Mouse (Mus musculus) G1E-ER4 (cell line): Measurements from ENCODE around the gene Hsph1. TPM values are rescaled to one million over a fixed set of nuclear protein-coding genes. Genes with fewer than 3 reads are reported as not detected.

Source experiments
- GATA1 ChIP-seq: IDR thresholded peaks from one replicate; pipeline ENCODE4 v1.8.0; 2012; ENCODE audit warnings: low read length, inconsistent platforms
- polyA plus RNA-seq: library from polyadenylated mRNA; stranded (reverse); fragments of >175 nt; gene quantifications from 2 replicates; pipeline ENCODE4 v1.2.3, GENCODE M21; 2012

The Hsph1 gene
- polyA plus RNA-seq, 1 experiment: 256 TPM

DNA sequence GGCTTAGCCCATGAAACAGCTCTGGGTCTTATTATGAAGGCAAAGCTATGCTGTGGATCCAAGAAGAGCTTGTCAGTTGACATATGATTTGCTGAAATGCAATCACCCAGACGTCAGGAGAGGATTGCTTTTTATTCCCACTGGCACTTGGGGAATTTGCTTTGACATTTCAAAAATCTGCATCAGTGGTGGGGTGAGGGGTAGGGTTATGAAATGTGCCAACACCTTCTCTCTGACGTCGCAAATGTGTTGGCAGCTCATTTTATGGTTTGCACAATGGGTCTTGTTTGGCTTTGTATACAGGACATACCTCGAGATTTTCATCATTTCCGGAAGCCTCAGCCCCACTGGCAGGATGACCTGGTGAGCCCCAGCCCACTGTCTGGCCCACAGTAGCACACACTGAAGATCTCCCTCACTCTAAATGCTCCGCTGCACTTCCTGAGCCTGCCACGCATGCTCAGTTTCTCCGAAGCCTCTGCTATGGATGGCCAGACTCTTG, 52.0 kb downstream of the Hsph1 start:
- TF ChIP-seq GATA1: no peak

DNA sequence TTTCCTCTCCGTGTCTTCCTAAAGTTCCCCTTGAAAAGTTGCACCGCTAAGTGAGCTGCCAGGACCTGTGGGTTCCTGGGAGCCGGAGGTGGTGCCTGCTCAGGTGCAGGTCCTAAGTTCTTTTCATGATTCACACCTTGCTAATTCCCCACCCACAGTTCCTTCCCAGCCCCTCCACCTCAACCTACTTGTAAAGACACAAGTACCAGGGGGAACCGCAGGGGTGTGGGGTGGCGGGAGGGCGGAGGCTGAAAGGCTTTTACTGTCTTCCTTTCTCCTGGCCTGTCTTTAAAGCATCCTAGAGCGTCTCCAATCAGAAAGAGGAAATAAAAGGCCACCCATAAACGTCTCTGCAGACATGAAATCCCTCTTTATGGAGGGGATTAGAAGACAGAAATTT, 52.7 kb downstream of the Hsph1 start:
- TF ChIP-seq GATA1: no peak

DNA sequence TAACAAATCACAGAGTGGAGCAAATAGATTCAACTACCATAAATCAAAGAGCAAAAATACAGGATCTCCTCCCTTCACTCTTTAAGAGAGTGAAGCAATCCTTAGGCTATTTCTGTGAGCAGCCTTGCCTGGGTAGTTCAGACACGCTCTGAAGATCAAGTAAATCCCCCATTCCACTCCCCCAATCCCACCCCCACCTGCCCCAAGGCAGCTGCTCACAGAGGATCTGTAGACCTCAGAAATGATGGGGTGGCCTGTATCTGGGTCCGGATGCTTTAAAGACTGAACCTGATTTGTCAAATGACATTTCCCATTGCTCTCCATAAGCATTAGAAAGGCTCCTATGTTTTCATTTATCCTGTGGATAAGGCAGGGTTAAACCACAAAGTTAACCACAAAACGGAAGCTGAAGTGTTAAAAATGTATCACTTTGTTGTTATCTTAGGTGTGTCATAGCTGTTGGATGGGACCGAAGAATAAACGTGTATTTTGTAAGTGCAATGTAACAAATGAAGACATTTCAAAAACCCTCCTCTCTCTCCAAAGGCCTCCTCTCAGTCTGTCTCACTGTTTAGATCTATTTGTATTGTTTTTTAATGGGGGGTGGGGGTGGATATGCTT, 53.4 kb downstream of the Hsph1 start:
- no peak for TF ChIP-seq GATA1

DNA sequence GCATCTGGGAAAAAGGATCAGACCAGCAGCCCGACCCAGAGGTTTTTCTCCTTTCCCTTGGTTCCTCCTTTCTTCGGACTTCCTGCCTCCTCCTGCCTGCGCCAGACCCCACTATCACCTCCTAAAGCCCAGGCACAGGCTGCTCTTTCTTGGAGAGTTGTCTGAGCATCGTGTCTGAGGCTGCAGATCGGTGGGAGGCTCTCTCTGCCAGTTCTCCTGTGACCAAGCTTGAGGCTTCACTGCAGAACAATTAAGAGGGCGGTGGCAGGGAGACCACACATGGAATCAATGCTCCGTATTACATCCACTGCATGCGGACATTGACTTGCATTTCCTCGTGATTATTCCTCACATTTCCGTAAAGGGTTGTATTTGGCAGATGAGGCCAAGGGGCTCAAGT, 58.7 kb downstream of the Hsph1 start:
- TF ChIP-seq GATA1: no peak

DNA sequence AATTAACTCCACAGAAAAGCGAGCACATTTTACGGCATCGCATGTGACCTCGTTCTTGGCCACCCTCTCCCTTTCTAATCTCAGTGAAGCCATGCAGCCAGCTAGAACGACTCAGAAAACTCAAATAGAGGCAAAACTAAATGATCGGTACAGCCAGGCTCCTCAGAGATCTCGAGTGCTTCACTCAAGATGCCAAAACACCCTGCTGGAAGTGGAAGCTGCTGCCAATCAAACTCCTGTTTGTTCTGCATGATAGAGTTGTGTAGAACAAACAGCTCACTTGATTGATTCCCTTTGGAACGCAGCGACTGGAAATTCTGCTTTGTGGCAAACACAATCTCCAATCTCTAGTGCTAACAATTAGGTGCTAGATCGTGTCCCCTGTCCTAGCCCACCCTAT, 59.2 kb downstream of the Hsph1 start:
- TF ChIP-seq GATA1: no peak

DNA sequence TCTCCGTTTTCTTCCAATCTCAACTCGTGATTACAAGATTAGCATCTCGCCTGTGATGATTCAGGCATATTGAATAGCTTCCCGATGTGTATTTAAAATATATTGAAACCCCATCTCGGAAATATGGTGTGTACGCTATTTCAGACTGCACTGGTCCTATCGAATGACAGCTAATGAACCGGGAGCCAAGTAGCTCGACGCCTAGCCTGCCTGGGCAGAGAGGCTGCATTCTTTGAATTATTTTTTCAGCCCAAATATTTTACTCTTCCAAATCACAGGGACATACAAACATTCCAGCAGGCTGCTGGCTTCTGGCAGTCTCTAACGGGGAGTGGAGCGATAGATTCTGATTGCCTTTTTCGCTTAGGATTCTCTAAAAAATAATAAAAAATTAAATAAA, 67.2 kb downstream of the Hsph1 start:
- TF ChIP-seq GATA1: no peak

DNA sequence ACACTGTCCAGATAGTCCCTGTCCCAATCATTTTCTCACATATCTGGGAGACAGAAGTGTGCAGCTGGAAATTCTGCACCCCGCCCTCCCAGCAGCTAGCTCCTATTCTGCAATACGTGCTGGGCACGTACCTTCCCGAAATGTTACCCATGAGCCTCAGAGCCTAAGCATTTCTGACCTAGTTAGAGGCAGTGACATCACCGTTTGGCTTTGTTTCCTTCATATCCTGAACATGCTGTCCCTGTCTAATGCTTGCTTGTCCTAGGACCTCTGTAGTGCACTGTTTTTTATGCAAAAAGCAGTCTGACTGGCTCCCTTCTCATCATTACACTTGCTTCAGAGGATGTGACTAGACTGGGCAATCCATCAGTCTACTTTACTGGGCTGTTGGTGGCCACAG, 69.2 kb downstream of the Hsph1 start:
- TF ChIP-seq GATA1: no peak

DNA sequence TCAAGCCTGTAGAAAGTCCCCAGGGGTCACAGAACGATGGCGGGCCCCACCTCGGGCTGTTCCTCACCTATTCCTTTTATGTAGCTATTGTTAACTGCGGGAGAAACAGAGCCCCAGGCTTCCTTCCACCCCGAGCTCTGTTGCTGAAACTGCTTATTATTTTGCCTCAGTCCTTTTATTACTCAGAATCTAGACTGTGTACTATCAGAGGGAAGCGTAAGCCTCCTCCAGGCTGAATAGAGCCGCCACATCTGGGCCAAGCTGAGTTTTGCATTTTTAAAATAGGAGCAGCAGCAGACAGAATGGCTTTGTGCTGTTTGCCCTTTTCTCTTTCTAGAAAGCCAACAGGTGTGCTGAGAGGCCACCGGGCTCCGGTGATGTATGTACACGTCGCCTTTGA, 70.2 kb downstream of the Hsph1 start:
- no peak for TF ChIP-seq GATA1

Other genes with a start within 250 kb of the Hsph1 start
- not detected in 2 replicates for gene Medag, start 224.6 kb downstream of the Hsph1 start, polyA plus RNA-seq
- not detected in 2 replicates for gene Tex26, start 196.7 kb downstream of the Hsph1 start, polyA plus RNA-seq
- not detected in 2 replicates for gene Wdr95, start 107.7 kb downstream of the Hsph1 start, polyA plus RNA-seq
- gene B3glct, start 41.9 kb upstream of the Hsph1 start, polyA plus RNA-seq: 3.3 and 6.9 TPM in 2 replicates